Mouse (Mus musculus): ENCODE measurements at regions not wholly inside any gene's neighbourhood (a gene's known extent, or its start where the extent isn't known, plus 50 kb on each side); places are given as distances from the start of the nearest gene placed in this dataset.

- no peak overlapping the region for H3K27ac ChIP-seq (ENCODE audit: insufficient read depth, low read depth, low read length, poor library complexity, severe bottlenecking)
- no peak overlapping the region for H3K9ac ChIP-seq (ENCODE audit: insufficient read depth, low read depth, low read length, poor library complexity, severe bottlenecking)
- in situ Hi-C loops (cut with MboI; ENCODE audit: low sequenced_read_pairs in 2 of 2, unreplicated experiment in 2 of 2) = no loop called here
- no peaks in the 10 kb centered on the region for H3K4me1 ChIP-seq (ENCODE audit: control insufficient read depth in 2 of 2, insufficient read depth in 2 of 2, low read length in 2 of 2, poor library complexity in 1 of 2)
- H3K4me3 ChIP-seq (ENCODE audit: insufficient read depth in 1 of 2, low read depth in 1 of 2, low read length in 2 of 2, poor library complexity in 1 of 2, severe bottlenecking in 1 of 2) = no peak overlapping the region
- no peak for DNase-seq (ENCODE audit: low read depth, low spot score)
- no peaks in the 10 kb centered on the region for H3K9me3 ChIP-seq (ENCODE audit: control insufficient read depth, insufficient read depth, low read depth, low read length)
- TF ChIP-seq MAFK (IDR thresholded peaks at IDR 0.05; ENCODE audit: insufficient read depth, low read depth, low read length) (no peak), ZNF384 (IDR thresholded peaks at IDR 0.05; ENCODE audit: low read depth, low read length) (no peak), HCFC1 (IDR thresholded peaks at IDR 0.05; ENCODE audit: borderline replicate concordance, insufficient read depth, low read length) (no peak), CHD2 (IDR thresholded peaks at IDR 0.05; ENCODE audit: low read depth, low read length) (no peak), ZC3H11A (IDR thresholded peaks at IDR 0.05; ENCODE audit: borderline replicate concordance, low read depth, low read length) (no peak)
- H3K36me3 ChIP-seq (ENCODE audit: control insufficient read depth, insufficient read depth, low read length, poor library complexity, severe bottlenecking) = no peaks in the 10 kb centered on the region
These were observed 128.1 kb upstream of the Gm26657 start for GRCm38 (mm10) chr4:56611751-56612150.

GRCm38 (mm10) chr4:56610273-56610672 is 129.6 kb upstream of the Gm26657 start:
- Histone ChIP-seq H3K36me3 (ENCODE audit: control insufficient read depth, insufficient read depth, low read length, poor library complexity, severe bottlenecking) (no peaks in the 10 kb centered on the region), H3K9ac (ENCODE audit: insufficient read depth, low read depth, low read length, poor library complexity, severe bottlenecking) (no peak overlapping the region), H3K4me1 (ENCODE audit: control insufficient read depth in 2 of 2, insufficient read depth in 2 of 2, low read length in 2 of 2, poor library complexity in 1 of 2) (no peaks in the 10 kb centered on the region), H3K27ac (ENCODE audit: insufficient read depth, low read depth, low read length, poor library complexity, severe bottlenecking) (no peak overlapping the region), H3K9me3 (ENCODE audit: control insufficient read depth, insufficient read depth, low read depth, low read length) (no peaks in the 10 kb centered on the region), H3K4me3 (ENCODE audit: insufficient read depth in 1 of 2, low read depth in 1 of 2, low read length in 2 of 2, poor library complexity in 1 of 2, severe bottlenecking in 1 of 2) (no peak overlapping the region)
- TF ChIP-seq MAFK (IDR thresholded peaks at IDR 0.05; ENCODE audit: insufficient read depth, low read depth, low read length) = no peak
- no peak for TF ChIP-seq ZNF384 (IDR thresholded peaks at IDR 0.05; ENCODE audit: low read depth, low read length)
- no peak for TF ChIP-seq ZC3H11A (IDR thresholded peaks at IDR 0.05; ENCODE audit: borderline replicate concordance, low read depth, low read length)
- in situ Hi-C loops (cut with MboI; ENCODE audit: low sequenced_read_pairs in 2 of 2, unreplicated experiment in 2 of 2) = no loop called here
- no peak for DNase-seq (ENCODE audit: low read depth, low spot score)

- TF ChIP-seq HCFC1 (IDR thresholded peaks at IDR 0.05; ENCODE audit: borderline replicate concordance, insufficient read depth, low read length) (no peak), MAFK (IDR thresholded peaks at IDR 0.05; ENCODE audit: insufficient read depth, low read depth, low read length) (no peak), ZC3H11A (IDR thresholded peaks at IDR 0.05; ENCODE audit: borderline replicate concordance, low read depth, low read length) (no peak), CHD2 (IDR thresholded peaks at IDR 0.05; ENCODE audit: low read depth, low read length) (no peak), ZNF384 (IDR thresholded peaks at IDR 0.05; ENCODE audit: low read depth, low read length) (no peak)
- in situ Hi-C loops (cut with MboI; ENCODE audit: low sequenced_read_pairs in 2 of 2, unreplicated experiment in 2 of 2) = no loop called here
- Histone ChIP-seq H3K36me3 (ENCODE audit: control insufficient read depth, insufficient read depth, low read length, poor library complexity, severe bottlenecking) (no peaks in the 10 kb centered on the region), H3K4me1 (ENCODE audit: control insufficient read depth in 2 of 2, insufficient read depth in 2 of 2, low read length in 2 of 2, poor library complexity in 1 of 2) (no peaks in the 10 kb centered on the region), H3K9ac (ENCODE audit: insufficient read depth, low read depth, low read length, poor library complexity, severe bottlenecking) (no peak overlapping the region), H3K9me3 (ENCODE audit: control insufficient read depth, insufficient read depth, low read depth, low read length) (no peaks in the 10 kb centered on the region), H3K4me3 (ENCODE audit: insufficient read depth in 1 of 2, low read depth in 1 of 2, low read length in 2 of 2, poor library complexity in 1 of 2, severe bottlenecking in 1 of 2) (no peak overlapping the region), H3K27ac (ENCODE audit: insufficient read depth, low read depth, low read length, poor library complexity, severe bottlenecking) (no peak overlapping the region)
- DNase-seq (ENCODE audit: low read depth, low spot score) = no peak
These were observed 131.2 kb upstream of the Gm26657 start for GRCm38 (mm10) chr4:56608701-56609100.

GRCm38 (mm10) chr4:56598398-56598797 is 141.5 kb upstream of the Gm26657 start:
- DNase-seq (ENCODE audit: low read depth, low spot score) = no peak
- Histone ChIP-seq H3K36me3 (ENCODE audit: control insufficient read depth, insufficient read depth, low read length, poor library complexity, severe bottlenecking) (no peaks in the 10 kb centered on the region), H3K9me3 (ENCODE audit: control insufficient read depth, insufficient read depth, low read depth, low read length) (no peaks in the 10 kb centered on the region), H3K4me3 (ENCODE audit: insufficient read depth in 1 of 2, low read depth in 1 of 2, low read length in 2 of 2, poor library complexity in 1 of 2, severe bottlenecking in 1 of 2) (no peak overlapping the region), H3K27ac (ENCODE audit: insufficient read depth, low read depth, low read length, poor library complexity, severe bottlenecking) (no peak overlapping the region), H3K9ac (ENCODE audit: insufficient read depth, low read depth, low read length, poor library complexity, severe bottlenecking) (no peak overlapping the region), H3K4me1 (ENCODE audit: control insufficient read depth in 2 of 2, insufficient read depth in 2 of 2, low read length in 2 of 2, poor library complexity in 1 of 2) (no peaks in the 10 kb centered on the region)
- in situ Hi-C loops (cut with MboI; ENCODE audit: low sequenced_read_pairs in 2 of 2, unreplicated experiment in 2 of 2) = no loop called here
- TF ChIP-seq MAFK (IDR thresholded peaks at IDR 0.05; ENCODE audit: insufficient read depth, low read depth, low read length) (no peak), CHD2 (IDR thresholded peaks at IDR 0.05; ENCODE audit: low read depth, low read length) (no peak), HCFC1 (IDR thresholded peaks at IDR 0.05; ENCODE audit: borderline replicate concordance, insufficient read depth, low read length) (no peak), ZNF384 (IDR thresholded peaks at IDR 0.05; ENCODE audit: low read depth, low read length) (no peak), ZC3H11A (IDR thresholded peaks at IDR 0.05; ENCODE audit: borderline replicate concordance, low read depth, low read length) (no peak)

- Histone ChIP-seq H3K27ac (ENCODE audit: insufficient read depth, low read depth, low read length, poor library complexity, severe bottlenecking) (no peak overlapping the region), H3K9ac (ENCODE audit: insufficient read depth, low read depth, low read length, poor library complexity, severe bottlenecking) (no peak overlapping the region), H3K36me3 (ENCODE audit: control insufficient read depth, insufficient read depth, low read length, poor library complexity, severe bottlenecking) (no peaks in the 10 kb centered on the region), H3K4me1 (ENCODE audit: control insufficient read depth in 2 of 2, insufficient read depth in 2 of 2, low read length in 2 of 2, poor library complexity in 1 of 2) (no peaks in the 10 kb centered on the region), H3K4me3 (ENCODE audit: insufficient read depth in 1 of 2, low read depth in 1 of 2, low read length in 2 of 2, poor library complexity in 1 of 2, severe bottlenecking in 1 of 2) (no peak overlapping the region), H3K9me3 (ENCODE audit: control insufficient read depth, insufficient read depth, low read depth, low read length) (no peaks in the 10 kb centered on the region)
- no peak for DNase-seq (ENCODE audit: low read depth, low spot score)
- TF ChIP-seq ZNF384 (IDR thresholded peaks at IDR 0.05; ENCODE audit: low read depth, low read length) (no peak), ZC3H11A (IDR thresholded peaks at IDR 0.05; ENCODE audit: borderline replicate concordance, low read depth, low read length) (no peak), HCFC1 (IDR thresholded peaks at IDR 0.05; ENCODE audit: borderline replicate concordance, insufficient read depth, low read length) (no peak), MAFK (IDR thresholded peaks at IDR 0.05; ENCODE audit: insufficient read depth, low read depth, low read length) (peak; percentile 82)
- in situ Hi-C loops (cut with MboI; ENCODE audit: low sequenced_read_pairs in 2 of 2, unreplicated experiment in 2 of 2) = no loop called here
These were observed 141.9 kb upstream of the Gm26657 start for GRCm38 (mm10) chr4:56597931-56598330.
